Mouse (Mus musculus) cortical plate, adult 2 months (tissue): ENCODE results near the gene Mon1a. TPM values are rescaled to one million over a fixed set of nuclear protein-coding genes. Genes with fewer than 3 reads are reported as not detected.

Experiments
- H3K27ac ChIP-seq: fragments of 200-500 bp; 2 replicates; pipeline ENCODE4 v1.5.1; 2012; ENCODE audit warnings: low read length, control low read depth, inconsistent platforms; ENCODE audit not compliant: insufficient read depth
- H3K4me1 ChIP-seq: fragments of 200-500 bp; 2 replicates; pipeline ENCODE4 v1.6.1; 2011; ENCODE audit warnings: low read length; ENCODE audit not compliant: control insufficient read depth, insufficient read depth
- H3K4me3 ChIP-seq: fragments of 200-500 bp; 2 replicates; pipeline ENCODE4 v1.5.1; 2011; ENCODE audit warnings: mild to moderate bottlenecking, low read length, control low read depth; ENCODE audit not compliant: insufficient read depth
- CTCF ChIP-seq: fragments of 200-500 bp; IDR thresholded peaks from 2 replicates; pipeline ENCODE4 v1.5.1; 2011; ENCODE audit warnings: mild to moderate bottlenecking, control low read depth, low read length; ENCODE audit not compliant: insufficient read depth; ENCODE audit errors: extremely low read depth
- POLR2A ChIP-seq: fragments of 200-500 bp; IDR thresholded peaks from 2 replicates; pipeline ENCODE4 v1.6.1; 2011; ENCODE audit warnings: mild to moderate bottlenecking, low read length, control low read depth; ENCODE audit not compliant: insufficient read depth; ENCODE audit errors: extremely low read depth
- polyA plus RNA-seq: library from polyadenylated mRNA; depleted of rRNA; stranded (reverse); fragments of >200 nt; gene quantifications from 2 replicates; pipeline ENCODE4 v1.2.3, GENCODE M21; 2012

The Mon1a gene
- polyA plus RNA-seq, 1 experiment = 31.2 TPM

GRCm38 (mm10) chr9:107906967-107907800, 19.2 kb downstream of the Mon1a start:
- no peak overlapping the region for H3K27ac ChIP-seq
- H3K4me3 ChIP-seq = no peak overlapping the region
- H3K4me1 ChIP-seq = no peaks in the 10 kb centered on the region; the same call in 1 of the 2 replicates
- TF ChIP-seq POLR2A (no peak), CTCF (no peak)

- no peak overlapping the region for H3K27ac ChIP-seq
- no peaks in the 10 kb centered on the region; the same call in 1 of the 2 replicates for H3K4me1 ChIP-seq
- no peak overlapping the region for H3K4me3 ChIP-seq
- TF ChIP-seq POLR2A (no peak), CTCF (no peak)
These were observed 19.8 kb downstream of the Mon1a start for GRCm38 (mm10) chr9:107907801-107908120.

GRCm38 (mm10) chr9:107908410-107909158, 20.6 kb downstream of the Mon1a start:
- H3K4me1 ChIP-seq = no peaks in the 10 kb centered on the region; the same call in 1 of the 2 replicates
- no peak overlapping the region for H3K4me3 ChIP-seq
- TF ChIP-seq POLR2A (no peak), CTCF (no peak)
- H3K27ac ChIP-seq = no peak overlapping the region

- no peak for TF ChIP-seq CTCF
- TF ChIP-seq POLR2A = no peak
- no peak overlapping the region for H3K4me3 ChIP-seq
- no peaks in the 10 kb centered on the region for H3K4me1 ChIP-seq
- H3K27ac ChIP-seq = no peak overlapping the region
These were observed 22.2 kb downstream of the Mon1a start for GRCm38 (mm10) chr9:107910025-107910769.

- no peak overlapping the region for H3K27ac ChIP-seq
- H3K4me1 ChIP-seq = peaks cover 6% of the 10 kb centered on the region; the same call in 1 of the 2 replicates
- TF ChIP-seq CTCF = no peak
- no peak for TF ChIP-seq POLR2A
- H3K4me3 ChIP-seq = no peak overlapping the region
These were observed 26.9 kb downstream of the Mon1a start for GRCm38 (mm10) chr9:107914764-107915420.

GRCm38 (mm10) chr9:107917895-107918608, 30.1 kb downstream of the Mon1a start:
- TF ChIP-seq POLR2A (no peak), CTCF (no peak)
- peaks cover 6% of the 10 kb centered on the region; the same call in 1 of the 2 replicates for H3K4me1 ChIP-seq
- no peak overlapping the region for H3K27ac ChIP-seq

GRCm38 (mm10) chr9:107918884-107919283, 30.9 kb downstream of the Mon1a start:
- no peak for TF ChIP-seq POLR2A
- no peak for TF ChIP-seq CTCF
- H3K27ac ChIP-seq = no peak overlapping the region
- peaks cover 6% of the 10 kb centered on the region; the same call in 1 of the 2 replicates for H3K4me1 ChIP-seq
- no peak overlapping the region for H3K4me3 ChIP-seq

More at GRCm38 (mm10) chr9:107917895-107918608, 30.1 kb downstream of the Mon1a start:
- H3K4me3 ChIP-seq = no peak overlapping the region

GRCm38 (mm10) chr9:107919441-107919840, 31.5 kb downstream of the Mon1a start:
- Histone ChIP-seq H3K4me3 (no peak overlapping the region), H3K4me1 (peaks cover 6% of the 10 kb centered on the region; the same call in 1 of the 2 replicates), H3K27ac (no peak overlapping the region)
- TF ChIP-seq POLR2A = no peak
- TF ChIP-seq CTCF = no peak
